Mouse (Mus musculus) CH12.LX (cell line): Measurements from ENCODE around the gene Hs1bp3. TPM values are rescaled to one million over a fixed set of nuclear protein-coding genes. Genes with fewer than 3 reads are reported as not detected.

ENCODE experiments used
- DNase-seq: peaks from one replicate; pipeline ENCODE4 v3.0.0-alpha.2; 2013; ENCODE audit errors: extremely low read depth
- H3K27ac ChIP-seq: 2 replicates; pipeline ENCODE4 v1.5.1; 2012; ENCODE audit warnings: low read depth, mild to moderate bottlenecking, control low read depth, moderate library complexity; ENCODE audit not compliant: insufficient read depth
- H3K27me3 ChIP-seq: replicated peaks from 2 replicates; pipeline ENCODE3; 2012; ENCODE audit warnings: inconsistent platforms
- H3K36me3 ChIP-seq, 2 experiments: replicated peaks in 1 of 2; 2 replicates each; pipeline versions ENCODE3 to v1.6.1; 2012; ENCODE audit warnings: inconsistent platforms in 1 of 2, low read length in 1 of 2, mild to moderate bottlenecking in 1 of 2, mixed read lengths in 1 of 2, moderate library complexity in 1 of 2; ENCODE audit not compliant: control insufficient read depth in 1 of 2, insufficient read depth in 1 of 2
- H3K4me1 ChIP-seq, 2 experiments: 2 replicates each; pipeline ENCODE4 v1.6.1; 2012; ENCODE audit warnings: inconsistent platforms in 1 of 2, moderate library complexity in 1 of 2; ENCODE audit not compliant: insufficient read depth in 2 of 2, control insufficient read depth in 1 of 2
- H3K4me2 ChIP-seq: 2 replicates; pipeline ENCODE4 v1.6.1; 2012; ENCODE audit warnings: low read depth, mild to moderate bottlenecking, control low read depth; ENCODE audit not compliant: poor library complexity, insufficient read depth, severe bottlenecking
- H3K4me3 ChIP-seq, 3 experiments: fragments of 150-350 bp in 1 of 3; sonication (generic) in 1 of 3; replicated peaks in 1 of 3; 2 replicates each; pipeline versions ENCODE3 to v1.5.1; 2011 to 2012; ENCODE audit warnings: low read depth in 2 of 3, low read length in 2 of 3, mild to moderate bottlenecking in 2 of 3, moderate library complexity in 2 of 3, control low read depth in 1 of 3, improper control_type of control experiment in 1 of 3, inconsistent platforms in 1 of 3, mixed read lengths in 1 of 3; ENCODE audit not compliant: poor library complexity in 1 of 3
- H3K79me2 ChIP-seq: replicated peaks from 2 replicates; pipeline ENCODE4 v1.6.1; 2012; ENCODE audit warnings: mild to moderate bottlenecking, moderate library complexity; ENCODE audit not compliant: control insufficient read depth, poor library complexity, insufficient read depth, severe bottlenecking; ENCODE audit errors: extremely low read depth
- H3K9ac ChIP-seq: 2 replicates; pipeline ENCODE4 v1.6.1; 2012; ENCODE audit warnings: low read depth, mild to moderate bottlenecking, control low read depth, moderate library complexity; ENCODE audit not compliant: insufficient read depth
- H3K9me3 ChIP-seq: replicated peaks from 2 replicates; pipeline ENCODE3; 2012; ENCODE audit warnings: low read length, inconsistent platforms, mixed read lengths
- CHD1 ChIP-seq: IDR thresholded peaks from 2 replicates; pipeline ENCODE4 v1.6.1; 2012; ENCODE audit warnings: low read depth, low read length, improper control_type of control experiment, inconsistent platforms
- CHD2 ChIP-seq: IDR thresholded peaks from 2 replicates; pipeline ENCODE4 v1.6.1; 2011; ENCODE audit warnings: low read length, improper control_type of control experiment
- CTCF ChIP-seq, 2 experiments: IDR thresholded peaks in 1 of 2; conservative IDR thresholded peaks in 1 of 2; 2 replicates each; pipeline ENCODE4 v1.5.1; 2011 to 2012; ENCODE audit warnings: low read depth in 2 of 2, low read length in 2 of 2, improper control_type of control experiment in 1 of 2, inconsistent platforms in 1 of 2, mild to moderate bottlenecking in 1 of 2, moderate library complexity in 1 of 2
- ETS1 ChIP-seq: conservative IDR thresholded peaks from 2 replicates; pipeline ENCODE4 v1.6.1; 2012; ENCODE audit warnings: low read depth, mild to moderate bottlenecking, inconsistent platforms, low read length, improper control_type of control experiment, moderate library complexity
- GABPA ChIP-seq: IDR thresholded peaks from 2 replicates; pipeline ENCODE4 v1.6.1; 2012; ENCODE audit warnings: low read depth, low read length, improper control_type of control experiment, inconsistent platforms; ENCODE audit not compliant: insufficient replicate concordance
- HCFC1 ChIP-seq: IDR thresholded peaks from 2 replicates; pipeline ENCODE4 v1.6.1; 2012; ENCODE audit warnings: low read depth, mild to moderate bottlenecking, inconsistent platforms, low read length, improper control_type of control experiment
- IRF4 ChIP-seq: IDR thresholded peaks from 2 replicates; pipeline ENCODE4 v1.6.1; 2014; ENCODE audit warnings: low read depth, mild to moderate bottlenecking, inconsistent platforms, low read length, improper control_type of control experiment
- MAX ChIP-seq: IDR thresholded peaks from 2 replicates; pipeline ENCODE4 v1.6.1; 2011; ENCODE audit warnings: low read length, improper control_type of control experiment
- MAZ ChIP-seq: IDR thresholded peaks from 2 replicates; pipeline ENCODE4 v1.6.1; 2012; ENCODE audit warnings: low read depth, mild to moderate bottlenecking, inconsistent platforms, low read length, improper control_type of control experiment, moderate library complexity
- MEF2A ChIP-seq: IDR thresholded peaks from 2 replicates; pipeline ENCODE4 v1.6.1; 2014; ENCODE audit warnings: low read depth, mild to moderate bottlenecking, inconsistent platforms, low read length, improper control_type of control experiment, borderline replicate concordance
- MXI1 ChIP-seq: IDR thresholded peaks from 2 replicates; pipeline ENCODE4 v1.6.1; 2011; ENCODE audit warnings: mild to moderate bottlenecking, low read depth, low read length, improper control_type of control experiment
- PAX5 ChIP-seq: IDR thresholded peaks from 2 replicates; pipeline ENCODE4 v1.6.1; 2012; ENCODE audit warnings: low read length, inconsistent platforms, mixed read lengths
- POLR2A ChIP-seq: IDR thresholded peaks from 2 replicates; pipeline ENCODE4 v1.6.1; 2011; ENCODE audit warnings: low read depth, mild to moderate bottlenecking, improper control_type of control experiment, low read length
- RAD21 ChIP-seq: IDR thresholded peaks from 2 replicates; pipeline ENCODE4 v1.6.1; 2011; ENCODE audit warnings: low read depth, mild to moderate bottlenecking, low read length, improper control_type of control experiment, moderate library complexity
- SIN3A ChIP-seq: IDR thresholded peaks from 2 replicates; pipeline ENCODE4 v1.6.1; 2012; ENCODE audit warnings: low read length, improper control_type of control experiment, inconsistent platforms
- SMC3 ChIP-seq: IDR thresholded peaks from 2 replicates; pipeline ENCODE4 v1.6.1; 2011; ENCODE audit warnings: low read depth, low read length, improper control_type of control experiment
- UBTF ChIP-seq: IDR thresholded peaks from 2 replicates; pipeline ENCODE4 v1.6.1; 2012; ENCODE audit warnings: low read depth, mild to moderate bottlenecking, inconsistent platforms, low read length, improper control_type of control experiment, moderate library complexity
- USF1 ChIP-seq: IDR thresholded peaks from 2 replicates; pipeline ENCODE4 v1.6.1; 2014; ENCODE audit warnings: low read depth, mild to moderate bottlenecking, inconsistent platforms, low read length, improper control_type of control experiment
- ZC3H11A ChIP-seq: IDR thresholded peaks from 2 replicates; pipeline ENCODE4 v1.6.1; 2012; ENCODE audit warnings: low read depth, mild to moderate bottlenecking, inconsistent platforms, low read length, improper control_type of control experiment
- dilution Hi-C: fragments of 300-500 bp; cut with MboI; formaldehyde crosslinking; loops from 2 replicates; pipeline ENCODE4 v1.14.3; 2020; ENCODE audit warnings: low sequenced_read_pairs; ENCODE audit not compliant: extremely low pct_unique_long_range_greater_than_20kb, extremely low pct_ligation_motif_present
- in situ Hi-C: fragments of 300-500 bp; cut with MboI; formaldehyde crosslinking; loops from 3 replicates; pipeline ENCODE4 v1.14.3; 2019; ENCODE audit warnings: low sequenced_read_pairs, low pct_ligation_motif_present, low pct_unique_long_range_greater_than_20kb, mixed read lengths
- polyA plus RNA-seq: library from polyadenylated mRNA; unstranded; fragments of >175 nt; gene quantifications from 2 replicates; pipeline ENCODE4 v1.2.1, GENCODE M21; 2012; ENCODE audit warnings: low read depth; ENCODE audit not compliant: insufficient read length
- total RNA-seq, 2 experiments: library from RNA; depleted of rRNA; stranded (reverse); fragments of 300-350 nt in 1 of 2; fragments of >200 nt in 1 of 2; gene quantifications; 2 replicates each; pipeline ENCODE4 v1.2.3; 2012 to 2014

Gene Hs1bp3
- total and polyA plus RNA-seq, 3 experiments, result 2.6 to 10.1 (median 4.7) TPM

DNA sequence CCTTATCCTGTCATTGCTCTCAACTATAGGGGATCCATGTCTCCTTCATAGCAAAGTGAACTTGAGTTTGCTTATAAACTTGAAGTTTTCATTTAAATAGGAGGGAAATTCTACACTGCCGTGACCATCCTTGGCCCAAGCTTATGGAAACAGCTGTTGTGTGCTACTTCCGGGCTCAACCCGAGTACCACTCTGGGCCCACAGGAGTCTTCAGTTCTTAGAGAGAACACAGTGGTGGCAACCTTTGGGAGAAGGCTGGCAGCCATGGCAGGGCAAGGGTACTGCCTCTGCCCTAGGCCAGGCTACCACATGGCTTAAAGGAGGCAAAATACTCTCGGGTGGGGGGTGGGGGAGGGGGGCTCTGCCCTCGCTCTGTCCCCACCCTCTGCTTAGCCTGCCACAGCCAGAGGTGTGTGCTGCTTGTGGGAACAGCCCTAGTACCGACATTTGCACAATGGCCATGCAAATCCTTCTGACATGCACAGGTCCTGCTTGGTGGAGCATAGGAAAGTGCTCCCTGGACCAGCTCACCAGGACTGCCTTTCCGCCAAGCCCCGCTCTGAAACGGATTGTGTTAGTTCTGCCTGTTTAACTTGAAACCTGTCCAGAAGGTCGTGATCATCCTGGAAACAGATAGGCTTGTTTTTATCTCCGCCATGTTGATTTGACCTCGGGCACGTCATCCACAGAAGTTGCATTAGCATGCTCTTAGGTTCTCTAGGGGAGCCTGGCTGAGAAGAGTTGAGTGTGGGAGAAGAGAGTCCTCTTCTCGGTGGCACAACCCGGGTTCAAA lies 31.8 kb upstream of the Hs1bp3 start:
- Histone ChIP-seq H3K4me3 (no peak overlapping the region), H3K79me2 (no peaks in the 10 kb centered on the region), H3K36me3 (peaks cover 19 to 77% of the 10 kb centered on the region in 2 experiments), H3K27me3 (no peaks in the 10 kb centered on the region), H3K4me1 (no peaks in the 10 kb centered on the region), H3K9ac (no peak overlapping the region), H3K9me3 (no peaks in the 10 kb centered on the region), H3K27ac (no peak overlapping the region), H3K4me2 (no peak overlapping the region)
- TF ChIP-seq MXI1 (no peak), POLR2A (no peak), GABPA (no peak), HCFC1 (no peak), MEF2A (no peak), MAX (no peak), CTCF (conservative IDR thresholded peaks at IDR 0.05 in 1 of 2, IDR thresholded peaks at IDR 0.05 in 1 of 2; ENCODE audit: low read depth in 2 of 2, low read length in 2 of 2) (no peak), CHD1 (no peak), ZC3H11A (no peak), SIN3A (no peak), PAX5 (no peak), ETS1 (no peak), CHD2 (no peak), MAZ (no peak)
- in situ Hi-C loops (loop anchor here (10.0 kb wide), 1 partner anchor 227 kb away; no protein-coding TSS in a partner anchor), dilution Hi-C loops (no loop called here)
- DNase-seq, result no peak

DNA sequence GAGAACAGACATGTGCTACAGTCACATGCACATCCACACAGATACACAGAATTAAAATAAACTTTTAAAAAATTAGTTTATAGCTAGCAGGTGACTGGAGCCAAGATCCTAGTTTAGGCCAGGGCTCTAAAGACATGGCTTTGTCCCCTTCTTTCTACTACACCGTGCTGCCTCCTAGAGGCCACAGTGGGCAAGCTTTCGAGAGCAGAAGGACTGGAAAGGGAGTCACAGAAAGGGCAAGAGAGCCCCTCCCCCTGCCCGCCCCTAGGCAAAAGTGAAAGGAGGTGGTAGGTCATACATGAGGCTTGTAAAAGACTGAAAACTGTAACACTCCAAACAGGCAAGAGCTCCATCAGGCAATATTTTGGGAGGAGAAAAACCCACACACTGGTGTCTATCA lies 25.3 kb upstream of the Hs1bp3 start:
- DNase-seq, result peak; percentile 57
- Histone ChIP-seq H3K4me3 (no peak overlapping the region), H3K79me2 (no peaks in the 10 kb centered on the region), H3K27me3 (no peaks in the 10 kb centered on the region), H3K4me2 (no peak overlapping the region), H3K4me1 (peaks cover 0 to 5% of the 10 kb centered on the region in 2 experiments; a peak in 1 of 4 replicates), H3K36me3 (peaks cover 3 to 46% of the 10 kb centered on the region in 2 experiments), H3K9me3 (no peaks in the 10 kb centered on the region), H3K9ac (no peak overlapping the region), H3K27ac (no peak overlapping the region)
- in situ Hi-C loops (loop anchor here (10.0 kb wide), 1 partner anchor 233 kb away; no protein-coding TSS in a partner anchor), dilution Hi-C loops (no loop called here)
- no peak for TF ChIP-seq UBTF
- TF ChIP-seq CTCF (conservative IDR thresholded peaks at IDR 0.05 in 1 of 2, IDR thresholded peaks at IDR 0.05 in 1 of 2; ENCODE audit: low read depth in 2 of 2, low read length in 2 of 2), result peak in 1 of 2 experiments; percentile 53; a peak in 2 of 4 replicates
- 0 out of 2 replicates have a peak, but pooled peaks have one; percentile 21 for TF ChIP-seq SMC3
- TF ChIP-seq RAD21, result peak; percentile 39
- no peak for TF ChIP-seq IRF4
- no peak for TF ChIP-seq USF1
